Mouse (Mus musculus): ENCODE data around the gene F13b. TPM values are rescaled to one million over a fixed set of nuclear protein-coding genes. Genes with fewer than 3 reads are reported as not detected.
A peak's percentile ranks its signal among the peaks of the same experiment; 100 is the strongest.

F13b gene
- polyA plus RNA-seq (2014; fragmentation: Nextera tagmentation; extraction: Ambion mirVana), result not detected in 2 replicates

- Histone ChIP-seq H3K27me3 (ENCODE audit: control insufficient read depth, insufficient read depth, low read length) (no peaks in the 10 kb centered on the region), H3K4me1 (ENCODE audit: control insufficient read depth, insufficient read depth, low read length) (no peaks in the 10 kb centered on the region), H3K9ac (ENCODE audit: low read depth, low read length) (no peak within 1 kb of the TSS), H3K36me3 (ENCODE audit: control insufficient read depth, insufficient read depth, low read length) (no peaks in the 10 kb centered on the region), H3K27ac (ENCODE audit: low read depth, low read length) (no peak within 1 kb of the TSS), H3K9me3 (ENCODE audit: control insufficient read depth, low read length) (no peaks in the 10 kb centered on the region), H3K4me3 (ENCODE audit: low read length) (no peak within 1 kb of the TSS), H3K4me2 (replicated peaks; ENCODE audit: low read depth, low read length) (no peak within 1 kb of the TSS)
- 88% methylated on average over 3 of the region's 3 CpGs for WGBS
- ATAC-seq (ENCODE audit: low FRiP score, low TSS enrichment), result no peak
These were observed at the start of gene F13b for GRCm38 (mm10) chr1:139501258-139501752. TSS of gene F13b (plus strand) at chr1:139501702.

DNA sequence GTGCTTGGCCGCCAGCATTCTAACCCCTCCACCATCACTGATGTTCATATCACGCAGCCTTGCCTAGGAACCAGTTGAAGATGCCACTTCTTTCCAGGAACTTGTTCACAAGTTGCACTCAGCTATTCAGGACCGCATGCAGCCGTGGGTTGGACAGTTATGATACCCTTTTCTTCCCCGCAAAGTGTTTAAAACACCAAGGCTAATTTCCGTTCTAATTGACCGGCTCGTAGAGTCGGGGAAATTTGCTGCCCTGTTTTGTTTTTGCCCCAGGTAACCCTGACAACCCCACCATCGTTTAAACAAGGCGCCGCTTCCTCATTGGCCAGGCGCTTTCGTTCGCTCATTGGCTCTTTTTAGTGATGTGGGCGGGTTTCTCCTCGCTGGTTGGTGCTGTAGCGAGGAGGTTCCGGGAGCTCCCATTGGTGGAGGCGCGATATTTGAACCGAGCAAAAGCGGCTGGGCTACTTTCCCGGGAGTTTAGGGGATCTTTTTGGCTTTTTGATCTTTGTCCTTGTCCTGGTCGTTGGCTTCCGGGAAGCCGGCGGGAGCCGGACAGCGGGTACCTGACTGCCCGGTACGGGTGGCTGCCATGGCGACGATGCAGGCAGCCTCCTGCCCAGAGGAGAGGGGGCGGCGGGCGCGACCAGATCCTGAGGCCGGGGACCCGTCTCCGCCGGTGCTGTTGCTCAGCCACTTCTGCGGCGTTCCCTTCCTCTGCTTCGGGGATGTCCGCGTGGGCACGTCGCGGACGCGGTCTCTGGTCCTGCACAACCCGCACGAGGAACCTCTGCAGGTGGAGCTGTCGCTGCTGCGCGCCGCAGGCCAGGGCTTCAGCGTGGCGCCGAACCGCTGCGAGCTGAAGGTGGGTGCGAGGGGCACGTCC lies 46.9 kb upstream of the F13b start, which contains the start of gene Aspm:
Gene Aspm, plus strand, starts transcription at position 433 of the 886 bp plus-strand sequence.
- H3K36me3 ChIP-seq (ENCODE audit: control insufficient read depth, insufficient read depth, low read length), result peaks cover 20% of the 10 kb centered on the region
- ATAC-seq (ENCODE audit: low FRiP score, low TSS enrichment), result peak; percentile 99

DNA sequence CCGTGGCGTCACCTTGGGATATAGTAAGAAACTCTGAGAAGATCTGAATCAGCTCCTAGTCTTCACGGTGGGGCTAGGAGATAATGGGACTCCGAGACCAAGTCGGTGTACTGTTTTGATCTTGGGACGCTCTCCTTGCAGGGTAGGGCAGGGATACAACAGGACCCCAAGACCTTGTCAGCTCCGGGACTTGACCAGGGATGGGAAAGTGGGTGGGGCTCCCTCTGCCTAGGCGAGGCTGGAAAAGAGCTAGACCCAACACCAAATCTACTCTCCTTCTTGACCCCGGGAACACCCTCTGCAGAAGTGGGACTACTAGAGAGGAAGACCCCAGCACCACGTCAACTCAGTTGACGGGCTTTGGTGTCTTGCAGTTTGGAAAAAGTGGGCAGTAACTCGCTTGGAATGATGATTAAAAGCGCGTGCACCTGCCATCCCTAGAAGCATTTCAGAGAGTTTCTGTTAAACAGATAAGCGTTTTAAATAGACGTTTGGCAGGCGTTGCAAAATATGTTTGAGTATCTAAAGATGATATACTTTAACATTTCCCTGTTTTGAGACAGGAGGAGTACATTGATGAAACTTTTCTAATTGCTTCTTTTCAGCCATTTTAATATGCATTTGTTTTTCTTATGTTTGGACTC lies 46.2 kb upstream of the F13b start:
- ATAC-seq (ENCODE audit: low FRiP score, low TSS enrichment), result peak; percentile 54

More for the DNA sequence above, 46.9 kb upstream of the F13b start, which contains the start of gene Aspm:
- peak within 1 kb of the TSS; percentile 82 for H3K9ac ChIP-seq (ENCODE audit: low read depth, low read length)
- H3K4me1 ChIP-seq (ENCODE audit: control insufficient read depth, insufficient read depth, low read length), result peaks cover 11% of the 10 kb centered on the region
- H3K27me3 ChIP-seq (ENCODE audit: control insufficient read depth, insufficient read depth, low read length), result no peaks in the 10 kb centered on the region
- peak within 1 kb of the TSS; percentile 71 for H3K27ac ChIP-seq (ENCODE audit: low read depth, low read length)
- under 1% methylated on average over 52 of the region's 65 CpGs for WGBS
- peak within 1 kb of the TSS; percentile 77 for H3K4me2 ChIP-seq (replicated peaks; ENCODE audit: low read depth, low read length)
- no peaks in the 10 kb centered on the region for H3K9me3 ChIP-seq (ENCODE audit: control insufficient read depth, low read length)
- H3K4me3 ChIP-seq (ENCODE audit: low read length), result peak within 1 kb of the TSS; percentile 81

DNA sequence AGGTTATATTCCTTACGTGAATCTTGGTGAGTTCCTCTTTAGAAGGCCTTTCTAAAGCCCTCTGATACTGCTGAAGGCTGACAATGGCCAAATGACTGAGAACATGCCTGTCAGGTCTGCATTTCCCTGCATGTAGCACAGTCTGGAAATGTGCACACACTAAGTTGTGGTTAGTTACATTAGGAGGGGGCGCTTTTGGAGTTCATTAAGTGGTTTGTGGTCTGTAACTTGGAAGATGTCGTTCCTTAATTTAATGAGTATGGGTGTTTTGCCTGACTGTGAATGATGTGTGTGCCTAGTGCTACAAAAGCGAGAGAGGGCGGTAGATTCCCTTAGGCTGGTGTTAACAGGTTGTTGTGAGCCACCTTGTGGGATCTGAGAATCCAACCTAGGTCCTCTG lies 40.7 kb upstream of the F13b start:
- H3K4me3 ChIP-seq (ENCODE audit: low read length), result no peak overlapping the region
- H3K9ac ChIP-seq (ENCODE audit: low read depth, low read length), result no peak overlapping the region
- no peaks in the 10 kb centered on the region for H3K27me3 ChIP-seq (ENCODE audit: control insufficient read depth, insufficient read depth, low read length)
- peaks cover 13% of the 10 kb centered on the region for H3K4me1 ChIP-seq (ENCODE audit: control insufficient read depth, insufficient read depth, low read length)
- 83% methylated on average over 5 of the region's 5 CpGs for WGBS
- ATAC-seq (ENCODE audit: low FRiP score, low TSS enrichment), result no peak
- H3K27ac ChIP-seq (ENCODE audit: low read depth, low read length), result no peak overlapping the region
- H3K4me2 ChIP-seq (replicated peaks; ENCODE audit: low read depth, low read length), result no peak overlapping the region
- H3K9me3 ChIP-seq (ENCODE audit: control insufficient read depth, low read length), result no peaks in the 10 kb centered on the region
- peaks cover 52% of the 10 kb centered on the region for H3K36me3 ChIP-seq (ENCODE audit: control insufficient read depth, insufficient read depth, low read length)

More for the DNA sequence above, 46.2 kb upstream of the F13b start:
- Histone ChIP-seq H3K4me3 (ENCODE audit: low read length) (peak overlapping the region; percentile 81), H3K9me3 (ENCODE audit: control insufficient read depth, low read length) (no peaks in the 10 kb centered on the region), H3K27ac (ENCODE audit: low read depth, low read length) (peak overlapping the region; percentile 71), H3K4me2 (replicated peaks; ENCODE audit: low read depth, low read length) (peak overlapping the region; percentile 77), H3K9ac (ENCODE audit: low read depth, low read length) (peak overlapping the region; percentile 82), H3K4me1 (ENCODE audit: control insufficient read depth, insufficient read depth, low read length) (peaks cover 13% of the 10 kb centered on the region), H3K36me3 (ENCODE audit: control insufficient read depth, insufficient read depth, low read length) (peaks cover 20% of the 10 kb centered on the region), H3K27me3 (ENCODE audit: control insufficient read depth, insufficient read depth, low read length) (no peaks in the 10 kb centered on the region)
- 4% methylated on average over 17 of the region's 17 CpGs for WGBS

GRCm38 (mm10) chr1:139465936-139466335 lies 35.6 kb upstream of the F13b start:
- WGBS, result 93% methylated on average over 11 of the region's 11 CpGs

DNA sequence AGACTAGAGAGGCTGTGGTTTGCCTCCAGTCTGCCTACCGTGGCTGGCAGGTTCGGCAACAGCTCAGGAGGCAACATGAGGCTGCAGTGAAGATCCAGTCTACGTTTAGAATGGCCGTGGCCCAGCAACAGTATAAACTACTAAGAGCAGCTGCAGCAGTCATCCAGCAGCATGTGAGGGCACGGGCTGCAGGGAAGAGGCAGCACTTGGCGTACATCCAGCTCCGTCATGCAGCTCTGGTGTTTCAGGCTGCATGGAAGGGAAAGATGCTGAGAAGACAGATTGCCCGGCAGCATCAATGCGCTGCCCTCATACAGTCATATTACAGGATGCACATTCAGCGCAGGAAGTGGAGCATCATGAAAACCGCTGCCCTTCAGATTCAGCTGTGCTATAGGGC lies 22.6 kb upstream of the F13b start:
- Histone ChIP-seq H3K27ac (ENCODE audit: low read depth, low read length) (no peak overlapping the region), H3K27me3 (ENCODE audit: control insufficient read depth, insufficient read depth, low read length) (no peaks in the 10 kb centered on the region), H3K4me3 (ENCODE audit: low read length) (no peak overlapping the region), H3K36me3 (ENCODE audit: control insufficient read depth, insufficient read depth, low read length) (peaks cover 85% of the 10 kb centered on the region), H3K4me1 (ENCODE audit: control insufficient read depth, insufficient read depth, low read length) (no peaks in the 10 kb centered on the region), H3K4me2 (replicated peaks; ENCODE audit: low read depth, low read length) (no peak overlapping the region), H3K9ac (ENCODE audit: low read depth, low read length) (no peak overlapping the region), H3K9me3 (ENCODE audit: control insufficient read depth, low read length) (no peaks in the 10 kb centered on the region)
- 94% methylated on average over 11 of the region's 11 CpGs for WGBS
- no peak for ATAC-seq (ENCODE audit: low FRiP score, low TSS enrichment)

More at GRCm38 (mm10) chr1:139465936-139466335, 35.6 kb upstream of the F13b start:
- ATAC-seq (ENCODE audit: low FRiP score, low TSS enrichment), result no peak
- H3K4me3 ChIP-seq (ENCODE audit: low read length), result no peak overlapping the region
- H3K4me2 ChIP-seq (replicated peaks; ENCODE audit: low read depth, low read length), result no peak overlapping the region
- no peaks in the 10 kb centered on the region for H3K4me1 ChIP-seq (ENCODE audit: control insufficient read depth, insufficient read depth, low read length)
- no peak overlapping the region for H3K9ac ChIP-seq (ENCODE audit: low read depth, low read length)
- no peak overlapping the region for H3K27ac ChIP-seq (ENCODE audit: low read depth, low read length)
- no peaks in the 10 kb centered on the region for H3K9me3 ChIP-seq (ENCODE audit: control insufficient read depth, low read length)
- peaks cover 67% of the 10 kb centered on the region for H3K36me3 ChIP-seq (ENCODE audit: control insufficient read depth, insufficient read depth, low read length)
- H3K27me3 ChIP-seq (ENCODE audit: control insufficient read depth, insufficient read depth, low read length), result no peaks in the 10 kb centered on the region

GRCm38 (mm10) chr1:139480246-139480645 lies 21.3 kb upstream of the F13b start:
- Histone ChIP-seq H3K36me3 (ENCODE audit: control insufficient read depth, insufficient read depth, low read length) (peaks cover 78% of the 10 kb centered on the region), H3K4me3 (ENCODE audit: low read length) (no peak overlapping the region), H3K4me1 (ENCODE audit: control insufficient read depth, insufficient read depth, low read length) (no peaks in the 10 kb centered on the region), H3K27ac (ENCODE audit: low read depth, low read length) (no peak overlapping the region), H3K27me3 (ENCODE audit: control insufficient read depth, insufficient read depth, low read length) (no peaks in the 10 kb centered on the region), H3K4me2 (replicated peaks; ENCODE audit: low read depth, low read length) (no peak overlapping the region), H3K9ac (ENCODE audit: low read depth, low read length) (no peak overlapping the region), H3K9me3 (ENCODE audit: control insufficient read depth, low read length) (no peaks in the 10 kb centered on the region)
- WGBS, result 94% methylated on average over 8 of the region's 8 CpGs
- no peak for ATAC-seq (ENCODE audit: low FRiP score, low TSS enrichment)

DNA sequence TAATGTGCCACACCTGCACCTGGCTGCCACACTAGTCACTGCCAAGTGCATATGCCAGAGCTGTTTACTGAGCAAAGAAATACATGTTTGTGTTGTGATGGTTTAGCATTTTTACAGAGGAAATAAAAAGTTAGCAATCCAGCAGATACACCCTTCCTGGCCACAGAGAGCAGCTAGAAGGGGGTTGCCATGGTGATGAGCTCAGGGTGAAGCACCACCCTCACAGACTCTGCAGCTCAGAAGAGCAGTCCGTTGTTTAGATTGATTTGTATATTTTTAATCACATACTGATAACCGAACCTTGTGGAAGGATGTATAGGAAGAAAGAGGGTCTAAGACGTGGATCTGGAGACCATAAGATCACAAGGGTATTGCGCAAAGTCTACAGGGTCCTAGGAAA lies 20.4 kb upstream of the F13b start:
- H3K27me3 ChIP-seq (ENCODE audit: control insufficient read depth, insufficient read depth, low read length), result no peaks in the 10 kb centered on the region
- ATAC-seq (ENCODE audit: low FRiP score, low TSS enrichment), result no peak
- 92% methylated on average over 4 of the region's 4 CpGs for WGBS
- H3K4me2 ChIP-seq (replicated peaks; ENCODE audit: low read depth, low read length), result no peak overlapping the region
- H3K36me3 ChIP-seq (ENCODE audit: control insufficient read depth, insufficient read depth, low read length), result peaks cover 73% of the 10 kb centered on the region
- no peak overlapping the region for H3K27ac ChIP-seq (ENCODE audit: low read depth, low read length)
- H3K4me1 ChIP-seq (ENCODE audit: control insufficient read depth, insufficient read depth, low read length), result no peaks in the 10 kb centered on the region
- H3K4me3 ChIP-seq (ENCODE audit: low read length), result no peak overlapping the region
- no peaks in the 10 kb centered on the region for H3K9me3 ChIP-seq (ENCODE audit: control insufficient read depth, low read length)
- H3K9ac ChIP-seq (ENCODE audit: low read depth, low read length), result no peak overlapping the region

GRCm38 (mm10) chr1:139494630-139495029 lies 6.9 kb upstream of the F13b start:
- H3K9ac ChIP-seq (ENCODE audit: low read depth, low read length), result no peak overlapping the region
- H3K27me3 ChIP-seq (ENCODE audit: control insufficient read depth, insufficient read depth, low read length), result no peaks in the 10 kb centered on the region
- no peak for ATAC-seq (ENCODE audit: low FRiP score, low TSS enrichment)
- no peaks in the 10 kb centered on the region for H3K9me3 ChIP-seq (ENCODE audit: control insufficient read depth, low read length)
- no peak overlapping the region for H3K4me3 ChIP-seq (ENCODE audit: low read length)
- H3K36me3 ChIP-seq (ENCODE audit: control insufficient read depth, insufficient read depth, low read length), result peaks cover 37% of the 10 kb centered on the region
- no peak overlapping the region for H3K27ac ChIP-seq (ENCODE audit: low read depth, low read length)
- 85% methylated on average over 3 of the region's 3 CpGs for WGBS
- no peak overlapping the region for H3K4me2 ChIP-seq (replicated peaks; ENCODE audit: low read depth, low read length)
- no peaks in the 10 kb centered on the region for H3K4me1 ChIP-seq (ENCODE audit: control insufficient read depth, insufficient read depth, low read length)

All from kidney, embryonic 14.5 days (tissue).